Mouse (Mus musculus) spleen, adult 12 weeks (tissue): ENCODE data around the gene Gstt4.
"Not testable (repeated sequence)": the region's sequence is repeated elsewhere in the genome, so short reads cannot be mapped to it uniquely, and the experiment has no call there.

Experiments used
- DNase-seq: peaks from one replicate; pipeline ENCODE4 v3.0.0; 2022; ENCODE audit warnings: low spot score

Gene Gstt4

GRCm38 (mm10) chr10:75822443-75822842, at the start of gene Gstt4:
Gene Gstt4, minus strand, starts transcription at chr10:75822543.
- no peak for DNase-seq

GRCm38 (mm10) chr10:75861587-75861986, 39.2 kb upstream of the Gstt4 start:
- DNase-seq: no peak

- no peak for DNase-seq
These were observed 38.4 kb upstream of the Gstt4 start for GRCm38 (mm10) chr10:75860746-75861145.

- peak; percentile 91 for DNase-seq
These were observed 37.6 kb upstream of the Gstt4 start, which contains the start of gene Mif for GRCm38 (mm10) chr10:75859786-75860470. Gene Mif, minus strand, starts transcription at chr10:75860240.

- DNase-seq: no peak
These were observed 36.9 kb upstream of the Gstt4 start for GRCm38 (mm10) chr10:75859107-75859746.

- no peak for DNase-seq
These were observed 35.3 kb upstream of the Gstt4 start for GRCm38 (mm10) chr10:75857598-75857997.

- DNase-seq: no peak
These were observed 34.6 kb upstream of the Gstt4 start for GRCm38 (mm10) chr10:75856976-75857375.

GRCm38 (mm10) chr10:75856155-75856907, 34.0 kb upstream of the Gstt4 start:
- no peak for DNase-seq

- DNase-seq: no peak
These were observed 33.2 kb upstream of the Gstt4 start for GRCm38 (mm10) chr10:75855416-75855981.

GRCm38 (mm10) chr10:75854791-75855190, 32.4 kb upstream of the Gstt4 start:
- no peak for DNase-seq

GRCm38 (mm10) chr10:75854096-75854495, 31.8 kb upstream of the Gstt4 start:
- DNase-seq: no peak

GRCm38 (mm10) chr10:75853452-75853851, 31.1 kb upstream of the Gstt4 start:
- DNase-seq: peak; percentile 70

- no peak for DNase-seq
These were observed 30.3 kb upstream of the Gstt4 start for GRCm38 (mm10) chr10:75852539-75853125.

GRCm38 (mm10) chr10:75851681-75852080, 29.3 kb upstream of the Gstt4 start:
- DNase-seq: no peak

GRCm38 (mm10) chr10:75851076-75851475, 28.7 kb upstream of the Gstt4 start:
- DNase-seq: no peak

GRCm38 (mm10) chr10:75848382-75848781, 26.0 kb upstream of the Gstt4 start:
- no peak for DNase-seq

GRCm38 (mm10) chr10:75845306-75845930, 23.1 kb upstream of the Gstt4 start:
- peak; percentile 44 for DNase-seq

GRCm38 (mm10) chr10:75844800-75845199, 22.5 kb upstream of the Gstt4 start:
- no peak for DNase-seq

- not testable (repeated sequence) for DNase-seq
These were observed 21.6 kb upstream of the Gstt4 start for GRCm38 (mm10) chr10:75843898-75844297.

- no peak for DNase-seq
These were observed 16.7 kb upstream of the Gstt4 start for GRCm38 (mm10) chr10:75839092-75839491.

GRCm38 (mm10) chr10:75837248-75837759, 15.0 kb upstream of the Gstt4 start, which contains the start of gene Gstt2:
Gene Gstt2, minus strand, starts transcription at chr10:75837424.
- peak; percentile 81 for DNase-seq
